In genomic region chr2:30600291-30600690, GRCm38 (mm10) we compare ENCODE assay signal across 9 mouse cellular contexts. TPM values are rescaled to one million over a fixed set of nuclear protein-coding genes. Genes with fewer than 3 reads are reported as not detected.
DNase-seq lines count a peak whose midpoint lies in the region; ATAC-seq and TF ChIP-seq lines count a peak whose summit lies in the region.
"Had no signal": no experiment of that assay in that cellular context is flagged by ENCODE, and none has a peak within 500 bp of the region (broad histone marks: within the 10 kb centered on the region; RNA-seq: fewer than 3 reads in every experiment).

No protein-coding gene starts in this region.

- peaks cover 75% of the 10 kb centered on the region for H3K4me1 ChIP-seq in megakaryocyte, embryonic 14.5 days
- H3K4me1 ChIP-seq in embryonic facial prominence, embryonic 14.5 days (ENCODE audit: control insufficient read depth, insufficient read depth, low read length), result peaks cover 48% of the 10 kb centered on the region
- peaks cover 55% of the 10 kb centered on the region for H3K4me1 ChIP-seq in hindbrain, embryonic 12.5 days
- H3K4me1 ChIP-seq in limb, embryonic 14.5 days (ENCODE audit: control insufficient read depth, insufficient read depth, low read length), result peaks cover 41% of the 10 kb centered on the region
- H3K4me1 ChIP-seq in neural tube, embryonic 14.5 days (ENCODE audit: control insufficient read depth, insufficient read depth, low read length), result peaks cover 31% of the 10 kb centered on the region

- peak overlapping the region; percentile 49 for H3K4me2 ChIP-seq in embryonic facial prominence, embryonic 14.5 days (ENCODE audit: low read depth, low read length)
- peak overlapping the region; percentile 28; the same call in 1 of the 2 replicates for H3K4me2 ChIP-seq in hindbrain, embryonic 12.5 days (replicated peaks)
- H3K4me2 ChIP-seq in limb, embryonic 14.5 days (replicated peaks; ENCODE audit: low read depth, low read length, severe bottlenecking), result peak overlapping the region; percentile 41
- H3K4me2 ChIP-seq in neural tube, embryonic 14.5 days (ENCODE audit: low read depth, low read length), result no peak overlapping the region

- DNase-seq in embryonic facial prominence, embryonic 14.5 days (ENCODE audit: low spot score), result no peak
- no peak for DNase-seq in limb, embryonic 14.5 days (ENCODE audit: low spot score)
- DNase-seq in thymus, postnatal 0 days (ENCODE audit: low spot score), result no peak
- no peak for DNase-seq in thymus, adult 18-20 months

- H3K27ac ChIP-seq in embryonic facial prominence, embryonic 14.5 days (replicated peaks; ENCODE audit: low read depth, low read length), result peak overlapping the region; percentile 94
- H3K27ac ChIP-seq in hindbrain, embryonic 12.5 days, result peak overlapping the region; percentile 62
- peak overlapping the region; percentile 91 for H3K27ac ChIP-seq in limb, embryonic 14.5 days (replicated peaks; ENCODE audit: low read depth, low read length)
- peak overlapping the region; percentile 28; the same call in 1 of the 2 replicates for H3K27ac ChIP-seq in neural tube, embryonic 14.5 days (ENCODE audit: low read depth, low read length)

- TF ChIP-seq POLR2A in limb, embryonic 14.5 days (IDR thresholded peaks at IDR 0.05; ENCODE audit: borderline replicate concordance, extremely low read depth, insufficient read depth, insufficient read length), result no peak

- peaks cover 72% of the 10 kb centered on the region for H3K27me3 ChIP-seq in megakaryocyte, embryonic 14.5 days (replicated peaks)
- H3K27me3 ChIP-seq in embryonic facial prominence, embryonic 14.5 days (replicated peaks; ENCODE audit: control insufficient read depth, insufficient read depth, low read length), result no peaks in the 10 kb centered on the region
- no peaks in the 10 kb centered on the region for H3K27me3 ChIP-seq in hindbrain, embryonic 12.5 days
- no peaks in the 10 kb centered on the region for H3K27me3 ChIP-seq in limb, embryonic 14.5 days (ENCODE audit: control insufficient read depth, insufficient read depth, low read length)
- no peaks in the 10 kb centered on the region for H3K27me3 ChIP-seq in neural tube, embryonic 14.5 days (ENCODE audit: control insufficient read depth, insufficient read depth, low read length)
- H3K27me3 ChIP-seq: Patski had no signal

- H3K9me3 ChIP-seq in megakaryocyte, embryonic 14.5 days, result no peaks in the 10 kb centered on the region
- no peaks in the 10 kb centered on the region for H3K9me3 ChIP-seq in embryonic facial prominence, embryonic 14.5 days (ENCODE audit: control insufficient read depth, low read length)
- no peaks in the 10 kb centered on the region for H3K9me3 ChIP-seq in hindbrain, embryonic 12.5 days (replicated peaks)
- H3K9me3 ChIP-seq in limb, embryonic 14.5 days (ENCODE audit: control insufficient read depth, low read length), result no peaks in the 10 kb centered on the region
- H3K9me3 ChIP-seq in neural tube, embryonic 14.5 days (ENCODE audit: control insufficient read depth, low read length), result no peaks in the 10 kb centered on the region

- no peak for ATAC-seq in megakaryocyte, adult 5-6 weeks (ENCODE audit: poor library complexity, severe bottlenecking)
- ATAC-seq in embryonic facial prominence, embryonic 14.5 days (ENCODE audit: low read depth), result no peak
- ATAC-seq in hindbrain, embryonic 12.5 days (ENCODE audit: low FRiP score), result no peak
- ATAC-seq in limb, embryonic 14.5 days (ENCODE audit: low FRiP score, low read depth), result no peak
- ATAC-seq in neural tube, embryonic 14.5 days (ENCODE audit: low read depth), result no peak
- ATAC-seq: Patski had no signal

- peak overlapping the region; percentile 46 for H3K9ac ChIP-seq in embryonic facial prominence, embryonic 14.5 days (ENCODE audit: low read depth, low read length)
- 0 out of 2 replicates have a peak overlapping the region, but pooled peaks have one; percentile 18 for H3K9ac ChIP-seq in hindbrain, embryonic 12.5 days
- peak overlapping the region; percentile 40 for H3K9ac ChIP-seq in limb, embryonic 14.5 days (ENCODE audit: low read depth, low read length, severe bottlenecking)
- H3K9ac ChIP-seq in neural tube, embryonic 14.5 days (replicated peaks; ENCODE audit: low read depth, low read length), result 0 out of 2 replicates have a peak overlapping the region, but pooled peaks have one; percentile 11

- H3K36me3 ChIP-seq in megakaryocyte, embryonic 14.5 days (replicated peaks; ENCODE audit: low read length), result no peaks in the 10 kb centered on the region
- H3K36me3 ChIP-seq in embryonic facial prominence, embryonic 14.5 days (ENCODE audit: control insufficient read depth, insufficient read depth, low read length), result no peaks in the 10 kb centered on the region
- no peaks in the 10 kb centered on the region for H3K36me3 ChIP-seq in hindbrain, embryonic 12.5 days
- H3K36me3 ChIP-seq in limb, embryonic 14.5 days (ENCODE audit: control insufficient read depth, insufficient read depth, low read length), result no peaks in the 10 kb centered on the region
- H3K36me3 ChIP-seq in neural tube, embryonic 14.5 days (ENCODE audit: control insufficient read depth, insufficient read depth, low read length), result no peaks in the 10 kb centered on the region

- WGBS in embryonic facial prominence, embryonic 14.5 days, result 9% methylated on average over 9 of the region's 9 CpGs
- WGBS in hindbrain, embryonic 12.5 days, result 9% methylated on average over 9 of the region's 9 CpGs
- 9% methylated on average over 9 of the region's 9 CpGs for WGBS in limb, embryonic 14.5 days
- 22% methylated on average over 9 of the region's 9 CpGs for WGBS in neural tube, embryonic 14.5 days

- peak overlapping the region; percentile 76 for H3K4me3 ChIP-seq in megakaryocyte, embryonic 14.5 days (replicated peaks)
- H3K4me3 ChIP-seq in embryonic facial prominence, embryonic 14.5 days (ENCODE audit: low read depth, low read length), result peak overlapping the region; percentile 0; the same call in 1 of the 2 replicates
- H3K4me3 ChIP-seq in hindbrain, embryonic 12.5 days, result no peak overlapping the region
- no peak overlapping the region; the same call in 1 of the 2 replicates for H3K4me3 ChIP-seq in limb, embryonic 14.5 days (replicated peaks; ENCODE audit: low read length)
- no peak overlapping the region for H3K4me3 ChIP-seq in neural tube, embryonic 14.5 days (ENCODE audit: low read depth, low read length)

RNA-seq across cellular contexts. Expression of gene Cstad, which starts 5.5 kb away (rescaled TPM):
- polyA plus RNA-seq in megakaryocyte, embryonic 14.5 days (2012; ENCODE audit: insufficient read depth, low replicate concordance), result not detected in 2 replicates
- total RNA-seq in megakaryocyte, adult 5-6 weeks (2015), result 0.27 and 0.60 TPM in 2 replicates
- not detected in 2 replicates for total RNA-seq in megakaryocyte, adult 5-6 weeks (2017)
- polyA plus RNA-seq in embryonic facial prominence, embryonic 14.5 days (2014; fragmentation: Nextera tagmentation; extraction: Ambion mirVana), result 0.96 and 1.7 TPM in 2 replicates
- polyA plus RNA-seq in hindbrain, embryonic 12.5 days (2016; fragmentation: Nextera tagmentation; extraction: Ambion mirVana), result 0.45 and 0.89 TPM in 2 replicates
- 1.2 and 1.3 TPM in 2 replicates for polyA plus RNA-seq in limb, embryonic 14.5 days (2012; rRNA removed)
- polyA plus RNA-seq in limb, embryonic 14.5 days (2014; fragmentation: Nextera tagmentation; extraction: Ambion mirVana), result 2.2 and 3.1 TPM in 2 replicates
- polyA plus RNA-seq in neural tube, embryonic 14.5 days (2014; fragmentation: Nextera tagmentation; extraction: Ambion mirVana), result 1.2 and 1.3 TPM in 2 replicates
- 1.2 and 1.3 TPM in 2 replicates for polyA plus RNA-seq in thymus, postnatal 0 days (2015; fragmentation: Nextera tagmentation; extraction: Ambion mirVana)

Comparison
In these comparisons a context has a peak if more than half of its experiments do, and no peak if none do; other contexts are left out.
1. H3K4me3 ChIP-seq: peak in megakaryocyte, embryonic 14.5 days (single experiment) and embryonic facial prominence, embryonic 14.5 days (single experiment); none in hindbrain, embryonic 12.5 days (single experiment), limb, embryonic 14.5 days (single experiment) and neural tube, embryonic 14.5 days (single experiment).
2. H3K27ac ChIP-seq: peak in every context shown above with its lines; median percentile 94 in embryonic facial prominence, embryonic 14.5 days; 91 in limb, embryonic 14.5 days; 62 in hindbrain, embryonic 12.5 days; 28 in neural tube, embryonic 14.5 days.
3. Peak in every context shown above with its lines, with median percentiles within 50 percentile points of each other: H3K9ac ChIP-seq.